Mouse (Mus musculus) embryonic stem cell, embryonic (primary cell): ENCODE data around the gene Zc3h14.

Experiments used
- CTCF ChIA-PET, 4 experiments: fragments of 300-600 bp in 2 of 4; fragments of 350-600 bp in 2 of 4; sonication (Branson Sonifier 250); formaldehyde crosslinking; loops; one replicate each; lab custom pipeline; 2022; ENCODE audit warnings: inconsistent platforms in 2 of 4; lab: Charles Lee
- POLR2A ChIA-PET, 4 experiments: fragments of 300-600 bp in 2 of 4; fragments of 350-600 bp in 2 of 4; sonication (Branson Sonifier 250); formaldehyde crosslinking; loops; one replicate each; lab custom pipeline; 2022; ENCODE audit warnings: antibody characterized with exemption in 4 of 4, inconsistent platforms in 1 of 4; lab: Charles Lee

Zc3h14 gene

GRCm38 (mm10) chr12:98746746-98747379 is at the start of gene Zc3h14:
Zc3h14 (plus strand) TSS chr12:98746964.
- CTCF ChIA-PET: interaction anchor here (0.7 to 2.2 kb wide), 17 partner anchors 8 to 475 kb away, joined by 3 to 46 read pairs (median 5); partner anchors contain the start of gene Ptpn21 (in 1 of the 4)
- POLR2A ChIA-PET: interaction anchor here (0.6 to 8.8 kb wide), 25 partner anchors 8 to 783 kb away, joined by 3 to 77 read pairs (median 5); partner anchors contain the start of genes Ptpn21 (in 3 of the 4) and Spata7 (in 1 of the 4)

- POLR2A ChIA-PET: interaction anchor here in 1 of 4 experiments (1.1 to 1.3 kb wide), 3 partner anchors 18 to 49 kb away, joined by 3 to 4 read pairs (median 3); no protein-coding TSS in a partner anchor
- CTCF ChIA-PET: no interaction called here
Observed at GRCm38 (mm10) chr12:98697202-98697601, 49.6 kb upstream of the Zc3h14 start.

- ChIA-PET CTCF (interaction anchor here in 1 of 4 experiments (0.9 kb wide), 1 partner anchor 44 kb away, joined by 3 read pairs; no protein-coding TSS in a partner anchor), POLR2A (interaction anchor here in 1 of 4 experiments (0.8 to 1.8 kb wide), 3 partner anchors 8 to 200 kb away, joined by 4 to 7 read pairs (median 4); partner anchors contain the start of gene Eml5)
Observed at GRCm38 (mm10) chr12:98701564-98701963, 45.2 kb upstream of the Zc3h14 start.

GRCm38 (mm10) chr12:98703554-98703953 is 43.2 kb upstream of the Zc3h14 start:
- CTCF ChIA-PET: interaction anchor here in 2 of 4 experiments (0.5 to 1.5 kb wide), 4 partner anchors 10 to 59 kb away, joined by 3 to 4 read pairs (median 3); no protein-coding TSS in a partner anchor
- POLR2A ChIA-PET: interaction anchor here in 2 of 4 experiments (1.0 to 1.7 kb wide), 2 partner anchors 12 to 29 kb away, joined by 3 to 8 read pairs; no protein-coding TSS in a partner anchor

GRCm38 (mm10) chr12:98703961-98704360 is 42.8 kb upstream of the Zc3h14 start:
- ChIA-PET POLR2A (interaction anchor here in 2 of 4 experiments (1.0 to 1.7 kb wide), 2 partner anchors 13 to 29 kb away, joined by 3 to 8 read pairs; no protein-coding TSS in a partner anchor), CTCF (interaction anchor here in 1 of 4 experiments (0.5 to 1.5 kb wide), 3 partner anchors 10 to 16 kb away, joined by 3 to 4 read pairs (median 3); no protein-coding TSS in a partner anchor)

- ChIA-PET POLR2A (interaction anchor here in 2 of 4 experiments (0.6 to 1.2 kb wide), 3 partner anchors 35 to 39 kb away, joined by 3 to 4 read pairs (median 4); no protein-coding TSS in a partner anchor), CTCF (interaction anchor here in 2 of 4 experiments (1.0 to 1.9 kb wide), 3 partner anchors 9 to 171 kb away, joined by 3 to 5 read pairs (median 3); no protein-coding TSS in a partner anchor)
Observed at GRCm38 (mm10) chr12:98712819-98713218, 33.9 kb upstream of the Zc3h14 start.

GRCm38 (mm10) chr12:98713621-98714103 is 33.1 kb upstream of the Zc3h14 start:
- POLR2A ChIA-PET: interaction anchor here in 2 of 4 experiments (0.6 to 1.2 kb wide), 6 partner anchors 10 to 188 kb away, joined by 3 to 4 read pairs (median 3); partner anchors contain the start of gene Eml5 (in 1 of the 2)
- CTCF ChIA-PET: interaction anchor here in 3 of 4 experiments (0.6 to 1.9 kb wide), 4 partner anchors 10 to 607 kb away, joined by 3 to 6 read pairs (median 4); no protein-coding TSS in a partner anchor

- POLR2A ChIA-PET: interaction anchor here in 2 of 4 experiments (1.3 to 1.4 kb wide), 2 partner anchors 18 to 31 kb away, joined by 3 read pairs; no protein-coding TSS in a partner anchor
- CTCF ChIA-PET: interaction anchor here in 1 of 4 experiments (1.9 kb wide), 1 partner anchor 40 kb away, joined by 5 read pairs; no protein-coding TSS in a partner anchor
Observed at GRCm38 (mm10) chr12:98714757-98715156, 32.0 kb upstream of the Zc3h14 start.

- ChIA-PET CTCF (interaction anchor here in 2 of 4 experiments (1.0 to 1.5 kb wide), 5 partner anchors 36 to 72 kb away, joined by 3 to 21 read pairs (median 4); no protein-coding TSS in a partner anchor), POLR2A (interaction anchor here in 2 of 4 experiments (0.7 to 1.3 kb wide), 2 partner anchors 15 to 41 kb away, joined by 3 to 16 read pairs; no protein-coding TSS in a partner anchor)
Observed at GRCm38 (mm10) chr12:98716142-98716541, 30.6 kb upstream of the Zc3h14 start.

- ChIA-PET POLR2A (interaction anchor here in 1 of 4 experiments (0.9 kb wide), 1 partner anchor 27 kb away, joined by 3 read pairs; no protein-coding TSS in a partner anchor), CTCF (interaction anchor here in 2 of 4 experiments (0.6 to 0.7 kb wide), 2 partner anchors 41 to 290 kb away, joined by 5 to 26 read pairs; no protein-coding TSS in a partner anchor)
Observed at GRCm38 (mm10) chr12:98720628-98721027, 26.1 kb upstream of the Zc3h14 start.

- ChIA-PET CTCF (interaction anchor here in 2 of 4 experiments (0.6 to 0.7 kb wide), 2 partner anchors 41 to 290 kb away, joined by 5 to 26 read pairs; no protein-coding TSS in a partner anchor), POLR2A (no interaction called here)
Observed at GRCm38 (mm10) chr12:98721030-98721429, 25.7 kb upstream of the Zc3h14 start.

GRCm38 (mm10) chr12:98724224-98724623 is 22.5 kb upstream of the Zc3h14 start:
- CTCF ChIA-PET: no interaction called here
- POLR2A ChIA-PET: interaction anchor here in 2 of 4 experiments (0.8 to 1.1 kb wide), 3 partner anchors 11 to 617 kb away, joined by 3 read pairs; no protein-coding TSS in a partner anchor

GRCm38 (mm10) chr12:98724976-98725375 is 21.8 kb upstream of the Zc3h14 start:
- ChIA-PET POLR2A (interaction anchor here in 3 of 4 experiments (0.7 to 1.7 kb wide), 6 partner anchors 10 to 1661 kb away, joined by 3 to 6 read pairs (median 4); no protein-coding TSS in a partner anchor), CTCF (interaction anchor here in 1 of 4 experiments (1.2 kb wide), 1 partner anchor 21 kb away, joined by 3 read pairs; no protein-coding TSS in a partner anchor)

- CTCF ChIA-PET: interaction anchor here in 2 of 4 experiments (1.0 to 1.2 kb wide), 2 partner anchors 20 kb away, joined by 3 read pairs; no protein-coding TSS in a partner anchor
- POLR2A ChIA-PET: interaction anchor here in 2 of 4 experiments (0.7 to 1.7 kb wide), 2 partner anchors 9 to 20 kb away, joined by 3 to 5 read pairs; no protein-coding TSS in a partner anchor
Observed at GRCm38 (mm10) chr12:98726078-98726477, 20.7 kb upstream of the Zc3h14 start.

GRCm38 (mm10) chr12:98727186-98727585 is 19.6 kb upstream of the Zc3h14 start:
- POLR2A ChIA-PET: interaction anchor here in 1 of 4 experiments (0.5 kb wide), 1 partner anchor 23 kb away, joined by 3 read pairs; no protein-coding TSS in a partner anchor

GRCm38 (mm10) chr12:98730682-98731081 is 16.1 kb upstream of the Zc3h14 start:
- POLR2A ChIA-PET: interaction anchor here in 2 of 4 experiments (0.5 to 1.4 kb wide), 4 partner anchors 14 to 1359 kb away, joined by 3 to 5 read pairs (median 4); partner anchors contain the start of gene Eml5 (in 1 of the 2)
- CTCF ChIA-PET: interaction anchor here in 1 of 4 experiments (1.3 kb wide), 1 partner anchor 15 kb away, joined by 3 read pairs; no protein-coding TSS in a partner anchor

More at GRCm38 (mm10) chr12:98727186-98727585, 19.6 kb upstream of the Zc3h14 start:
- CTCF ChIA-PET: no interaction called here

GRCm38 (mm10) chr12:98733165-98733564 is 13.6 kb upstream of the Zc3h14 start:
- ChIA-PET CTCF (no interaction called here), POLR2A (no interaction called here)
